Mouse (Mus musculus) intestine, embryonic 14.5 days (tissue): Measurements from ENCODE around the gene Hhat. TPM values are rescaled to one million over a fixed set of nuclear protein-coding genes. Genes with fewer than 3 reads are reported as not detected.

ENCODE experiments used
- ATAC-seq: fragments of 200-750 bp; cut with Nextera tagmentation; replicated peaks from 2 replicates; pipeline ENCODE4 v1.8.0; 2017; ENCODE audit warnings: low read depth, moderate number of reproducible peaks, moderate TSS enrichment, moderate library complexity; ENCODE audit not compliant: low FRiP score, low TSS enrichment
- DNase-seq: peaks from one replicate; pipeline ENCODE4 v3.0.0-alpha.2; 2018; ENCODE audit warnings: low spot score
- H3K27ac ChIP-seq: fragments of 300-500 bp; sonication (generic); 2 replicates; pipeline ENCODE4 v1.5.1; 2014; ENCODE audit warnings: low read depth, mild to moderate bottlenecking, control low read depth
- H3K27me3 ChIP-seq: fragments of 300-500 bp; sonication (generic); replicated peaks from 2 replicates; pipeline ENCODE4 v1.6.1; 2014; ENCODE audit warnings: low read length, control low read depth; ENCODE audit not compliant: control insufficient read depth, insufficient read depth
- H3K36me3 ChIP-seq: fragments of 300-500 bp; sonication (generic); 2 replicates; pipeline ENCODE4 v1.6.1; 2014; ENCODE audit warnings: low read length, control low read depth; ENCODE audit not compliant: control insufficient read depth, insufficient read depth
- H3K4me1 ChIP-seq: fragments of 300-500 bp; sonication (generic); replicated peaks from 2 replicates; pipeline ENCODE4 v1.6.1; 2014; ENCODE audit warnings: low read length, control low read depth, mixed read lengths; ENCODE audit not compliant: control insufficient read depth, insufficient read depth
- H3K4me2 ChIP-seq: fragments of 300-500 bp; sonication (generic); 2 replicates; pipeline ENCODE4 v1.6.1; 2014; ENCODE audit warnings: low read length
- H3K4me3 ChIP-seq: fragments of 300-500 bp; sonication (generic); 2 replicates; pipeline ENCODE4 v1.5.1; 2014; ENCODE audit warnings: low read depth, low read length, control low read depth, mixed read lengths
- H3K9ac ChIP-seq: fragments of 300-500 bp; sonication (generic); 2 replicates; pipeline ENCODE4 v1.6.1; 2014; ENCODE audit warnings: mild to moderate bottlenecking, low read length
- H3K9me3 ChIP-seq: fragments of 300-500 bp; sonication (generic); 2 replicates; pipeline ENCODE4 v1.6.1; 2016; ENCODE audit warnings: low read length, control low read depth; ENCODE audit not compliant: control insufficient read depth
- WGBS: fragments of 180-500 bp; shearing (Covaris S2); extraction: QIAGEN DNeasy Blood & Tissue Kit; methylation state at CpG from one replicate; pipeline ENCODE4 v1.1.7; 2014; 5-methylcytosine and 5-hydroxymethylcytosine counted together
- polyA plus RNA-seq: library from polyadenylated mRNA; unstranded; fragments of >200 nt; fragmentation: Nextera tagmentation; extraction: Ambion mirVana; gene quantifications from 2 replicates; pipeline ENCODE4 v1.2.1, GENCODE M21; 2014

Gene Hhat
- polyA plus RNA-seq, 1 experiment from 2014 or later = 14.1 TPM

DNA sequence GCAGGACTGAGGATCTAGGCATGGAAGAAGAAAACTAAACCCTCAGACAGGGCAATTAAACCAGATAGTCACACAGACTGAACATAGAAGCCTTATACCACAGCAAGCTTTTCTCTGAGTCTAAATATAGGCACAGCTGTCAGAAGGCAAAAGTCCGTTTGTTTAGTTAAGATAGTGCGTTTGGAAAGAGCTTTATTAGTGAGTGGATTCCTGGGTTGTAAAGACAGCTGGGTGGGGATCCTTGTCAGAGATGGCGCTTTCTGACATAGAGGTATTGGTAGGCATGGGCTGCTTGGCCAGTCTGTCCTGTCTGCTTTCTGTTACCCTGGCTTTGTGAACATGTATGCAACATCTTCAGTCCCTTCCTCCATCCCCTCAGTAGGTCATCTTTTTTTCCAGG lies 314.0 kb downstream of the Hhat start:
- Histone ChIP-seq H3K4me3 (no peak overlapping the region), H3K27me3 (no peaks in the 10 kb centered on the region), H3K9me3 (no peaks in the 10 kb centered on the region), H3K9ac (no peak overlapping the region), H3K4me1 (no peaks in the 10 kb centered on the region; the same call in 1 of the 2 replicates), H3K27ac (no peak overlapping the region), H3K36me3 (no peaks in the 10 kb centered on the region), H3K4me2 (no peak overlapping the region)
- no peak for ATAC-seq
- DNase-seq = no peak
- WGBS = 39% methylated on average over 3 of the region's 3 CpGs

DNA sequence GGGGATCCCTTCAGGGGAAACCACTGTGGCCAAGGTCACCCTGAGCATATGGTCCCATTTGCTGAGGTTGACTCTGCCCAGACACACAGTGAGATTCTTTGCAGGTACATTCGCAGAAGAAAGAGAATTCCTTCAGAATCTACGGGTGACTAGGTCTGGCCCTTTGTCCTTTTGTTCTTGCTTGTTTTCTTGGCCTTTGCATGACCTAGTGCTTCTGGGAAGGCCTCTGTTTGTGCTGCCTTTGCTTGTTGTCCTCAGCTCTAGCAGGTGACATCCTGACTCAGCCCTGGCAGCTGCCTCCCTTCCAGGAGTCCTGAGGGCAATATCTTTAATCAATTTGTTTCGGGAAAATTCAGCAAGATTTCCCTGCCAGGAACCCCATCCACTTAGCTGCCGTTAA lies 316.0 kb downstream of the Hhat start:
- H3K4me1 ChIP-seq = no peaks in the 10 kb centered on the region; the same call in 1 of the 2 replicates
- H3K4me2 ChIP-seq = no peak overlapping the region
- H3K36me3 ChIP-seq = no peaks in the 10 kb centered on the region
- no peak overlapping the region for H3K4me3 ChIP-seq
- no peaks in the 10 kb centered on the region for H3K9me3 ChIP-seq
- no peaks in the 10 kb centered on the region for H3K27me3 ChIP-seq
- 61% methylated on average over 4 of the region's 4 CpGs for WGBS
- no peak overlapping the region for H3K9ac ChIP-seq
- H3K27ac ChIP-seq = no peak overlapping the region
- DNase-seq (no peak), ATAC-seq (no peak)

DNA sequence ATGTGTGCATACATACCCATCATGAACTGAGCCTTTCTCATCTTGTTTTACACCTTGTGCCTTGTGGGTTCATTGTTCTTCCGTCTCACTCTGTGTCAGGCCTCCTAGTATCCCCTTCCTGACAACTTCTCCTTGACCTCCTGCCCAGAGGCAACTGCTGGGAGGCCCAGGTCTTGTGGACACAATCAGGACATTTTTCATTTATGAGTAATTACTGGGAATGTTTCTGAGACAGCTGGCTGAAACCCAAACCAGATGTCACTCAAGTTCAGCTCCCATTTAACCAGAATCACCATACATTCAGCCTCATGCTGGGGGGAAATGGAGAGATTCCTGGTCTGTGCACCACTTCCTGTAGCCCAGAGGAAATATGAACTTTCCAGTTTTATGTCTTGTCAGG lies 316.5 kb downstream of the Hhat start:
- Histone ChIP-seq H3K27ac (no peak overlapping the region), H3K4me1 (no peaks in the 10 kb centered on the region; the same call in 1 of the 2 replicates), H3K36me3 (no peaks in the 10 kb centered on the region), H3K9ac (no peak overlapping the region), H3K4me3 (no peak overlapping the region), H3K9me3 (no peaks in the 10 kb centered on the region), H3K4me2 (no peak overlapping the region), H3K27me3 (no peaks in the 10 kb centered on the region)
- DNase-seq (no peak), ATAC-seq (no peak)
- 48% methylated on average over 1 of the region's 1 CpGs for WGBS

DNA sequence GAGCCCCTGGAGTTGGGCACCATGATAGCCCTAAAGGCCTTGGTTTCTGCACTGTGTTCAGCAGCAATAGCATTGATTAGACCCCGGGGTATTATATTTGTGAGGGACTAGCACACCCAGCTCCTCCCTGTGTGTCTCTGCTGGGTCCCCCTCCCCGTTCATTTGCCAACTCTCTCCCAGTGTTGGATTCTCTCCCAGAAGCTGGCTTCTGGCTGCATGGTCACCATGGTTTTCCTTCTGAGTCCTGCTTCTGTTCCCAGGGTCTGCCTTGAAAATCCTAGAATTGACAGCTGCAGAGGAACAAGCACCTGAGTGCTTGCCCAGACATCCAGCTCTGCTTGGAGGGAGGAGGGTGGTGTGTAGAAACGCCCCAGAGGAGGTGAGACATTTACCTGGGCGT lies 319.3 kb downstream of the Hhat start:
- whole genome bisulfite sequencing = 71% methylated on average over 4 of the region's 4 CpGs
- H3K9me3 ChIP-seq = no peaks in the 10 kb centered on the region
- H3K4me3 ChIP-seq = no peak overlapping the region
- ATAC-seq = no peak
- H3K27me3 ChIP-seq = no peaks in the 10 kb centered on the region
- H3K4me2 ChIP-seq = no peak overlapping the region
- no peak overlapping the region for H3K27ac ChIP-seq
- no peak for DNase-seq
- no peaks in the 10 kb centered on the region for H3K36me3 ChIP-seq
- H3K9ac ChIP-seq = no peak overlapping the region
- no peaks in the 10 kb centered on the region; the same call in 1 of the 2 replicates for H3K4me1 ChIP-seq

DNA sequence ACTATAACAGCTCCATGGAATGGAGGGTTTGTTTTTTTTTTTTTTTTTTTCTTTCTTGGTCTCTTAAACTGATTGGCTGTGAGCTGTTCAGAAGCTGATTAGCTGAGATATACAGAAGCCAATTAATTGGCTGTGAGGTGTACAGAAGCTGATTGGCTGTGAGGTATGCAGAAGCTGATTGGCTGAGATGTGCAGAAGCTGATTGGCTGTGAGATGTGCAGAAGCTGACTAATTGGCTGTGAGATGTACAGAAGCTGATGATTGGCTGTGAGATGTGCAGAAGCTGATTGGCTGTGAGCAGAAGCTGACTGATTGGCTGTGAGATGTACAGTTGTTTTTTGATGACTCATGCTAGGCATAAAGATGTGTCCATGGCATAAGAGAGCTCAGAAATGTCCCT lies 320.6 kb downstream of the Hhat start:
- ATAC-seq = no peak
- H3K36me3 ChIP-seq = no peaks in the 10 kb centered on the region
- no peak for DNase-seq
- no peak overlapping the region for H3K4me2 ChIP-seq
- H3K9ac ChIP-seq = no peak overlapping the region
- H3K9me3 ChIP-seq = no peaks in the 10 kb centered on the region
- H3K27ac ChIP-seq = no peak overlapping the region
- H3K4me1 ChIP-seq = no peaks in the 10 kb centered on the region
- H3K27me3 ChIP-seq = no peaks in the 10 kb centered on the region
- no peak overlapping the region for H3K4me3 ChIP-seq

DNA sequence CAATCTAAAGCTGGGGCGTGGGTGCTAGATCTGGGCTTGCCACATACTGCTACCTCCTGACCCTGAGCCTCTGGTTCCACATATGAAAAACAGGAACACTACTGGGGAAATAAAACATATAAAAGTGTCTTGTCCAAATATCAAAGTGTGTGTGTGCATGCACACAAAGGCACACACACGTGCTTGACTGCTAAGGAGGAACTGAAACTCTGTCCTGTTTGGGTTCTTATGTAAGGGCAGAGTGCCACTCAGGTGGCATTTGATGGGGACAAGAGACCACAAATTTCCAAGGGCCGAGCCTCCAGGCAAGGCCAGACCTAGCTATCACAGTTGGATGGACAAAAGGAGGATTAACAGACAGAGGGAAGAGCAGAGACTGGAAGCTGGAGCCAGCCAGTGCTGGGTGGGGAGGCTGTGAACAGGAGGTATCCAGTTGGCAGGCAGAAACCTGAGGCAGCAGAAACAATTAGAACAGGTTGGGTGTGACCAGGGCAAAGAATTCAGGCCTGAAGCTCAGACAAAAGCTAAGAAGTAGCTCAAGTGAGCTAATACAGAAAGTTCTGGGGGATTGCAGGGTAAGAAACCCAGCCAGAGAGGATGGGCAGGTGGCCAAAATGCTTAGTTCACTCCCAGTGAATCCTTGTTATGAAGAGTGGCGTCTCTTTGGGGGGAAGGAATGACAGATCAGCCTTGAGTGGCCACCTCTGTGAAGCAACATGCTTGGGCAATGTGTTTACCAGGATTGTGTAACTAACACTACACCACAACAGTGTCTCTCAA lies 321.3 kb downstream of the Hhat start:
- H3K9me3 ChIP-seq = no peaks in the 10 kb centered on the region
- no peak for DNase-seq
- ATAC-seq = no peak
- H3K4me2 ChIP-seq = no peak overlapping the region
- no peaks in the 10 kb centered on the region for H3K36me3 ChIP-seq
- H3K4me3 ChIP-seq = no peak overlapping the region
- WGBS = 65% methylated on average over 4 of the region's 4 CpGs
- no peaks in the 10 kb centered on the region for H3K27me3 ChIP-seq
- 0 out of 2 replicates have a peak, but pooled peaks cover under 1% of the 10 kb centered on the region for H3K4me1 ChIP-seq
- H3K27ac ChIP-seq = no peak overlapping the region
- H3K9ac ChIP-seq = no peak overlapping the region

DNA sequence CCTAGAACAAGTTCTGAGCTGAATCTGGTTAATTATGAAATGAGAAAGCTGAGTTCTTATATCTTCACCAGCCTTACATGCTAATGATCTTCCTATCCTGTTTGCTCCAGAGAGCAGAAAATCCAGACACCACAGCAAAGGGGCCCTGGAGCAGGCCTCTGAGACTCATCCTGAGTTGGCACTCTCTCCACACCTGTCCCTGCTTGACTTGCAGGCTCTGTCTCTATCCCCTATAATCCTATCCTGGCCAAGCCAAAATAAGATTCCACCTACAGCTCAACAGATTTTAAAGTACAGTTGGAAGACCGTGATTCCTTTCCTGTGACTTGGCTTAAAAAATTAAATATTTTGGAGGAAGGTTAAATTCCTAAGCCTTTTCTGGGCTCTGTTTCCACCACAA lies 322.5 kb downstream of the Hhat start:
- ATAC-seq (no peak), DNase-seq (no peak)
- Histone ChIP-seq H3K4me2 (no peak overlapping the region), H3K27ac (no peak overlapping the region), H3K4me3 (no peak overlapping the region), H3K4me1 (0 out of 2 replicates have a peak, but pooled peaks cover 4% of the 10 kb centered on the region), H3K9me3 (no peaks in the 10 kb centered on the region), H3K9ac (no peak overlapping the region), H3K27me3 (no peaks in the 10 kb centered on the region), H3K36me3 (no peaks in the 10 kb centered on the region)
- WGBS = 77% methylated on average over 1 of the region's 1 CpGs

- no peaks in the 10 kb centered on the region for H3K27me3 ChIP-seq
- H3K9ac ChIP-seq = no peak overlapping the region
- H3K36me3 ChIP-seq = no peaks in the 10 kb centered on the region
- H3K4me3 ChIP-seq = no peak overlapping the region
- 65% methylated on average over 2 of the region's 2 CpGs for WGBS
- H3K4me2 ChIP-seq = no peak overlapping the region
- no peak overlapping the region for H3K27ac ChIP-seq
- ATAC-seq (no peak), DNase-seq (no peak)
- H3K9me3 ChIP-seq = no peaks in the 10 kb centered on the region
- 0 out of 2 replicates have a peak, but pooled peaks cover 4% of the 10 kb centered on the region for H3K4me1 ChIP-seq
Measured at GRCm38 (mm10) chr1:192447666-192448065, 323.4 kb downstream of the Hhat start.
